11 mouse cellular contexts compared by ENCODE assay signal in genomic region chr2:167831076-167832039, GRCm38 (mm10).
DNase-seq lines count a peak whose midpoint lies in the region; ATAC-seq lines count a peak whose summit lies in the region.
"Had no signal": no experiment of that assay in that cellular context is flagged by ENCODE, and none has a peak within 500 bp of the region (broad histone marks: within the 10 kb centered on the region; RNA-seq: fewer than 3 reads in every experiment).

No protein-coding gene starts in this region.

- DNase-seq in layer of hippocampus, adult 9-11 months: peak; percentile 33
- DNase-seq in layer of hippocampus, adult 9-10 months (ENCODE audit: low spot score): no peak
- DNase-seq in urinary bladder, postnatal 14 days (ENCODE audit: low spot score): peak; percentile 62
- DNase-seq in urinary bladder, postnatal 4 days (ENCODE audit: low spot score in 2 of 2): no peak
- DNase-seq in lung, postnatal 14 days: peak; percentile 35
- DNase-seq in right cerebral cortex, postnatal 25 days: no peak
- DNase-seq: cerebellum, adult 11-12 months; kidney, postnatal 36 days had no signal

- no peak for ATAC-seq in cerebellum, adult (ENCODE audit: insufficient number of reproducible peaks, low FRiP score, low TSS enrichment)
- ATAC-seq in megakaryocyte-erythroid progenitor cell, adult 5-6 weeks (replicated peaks; ENCODE audit: low FRiP score, low TSS enrichment, poor library complexity, severe bottlenecking): no peak
- ATAC-seq: hindbrain, embryonic 16.5 days had no signal

Comparison
In these comparisons a context has a peak if more than half of its experiments do, and no peak if none do; other contexts are left out.
1. DNase-seq: peak in layer of hippocampus, adult 9-11 months (single experiment), urinary bladder, postnatal 14 days (single experiment) and lung, postnatal 14 days (single experiment); none in layer of hippocampus, adult 9-10 months (single experiment), urinary bladder, postnatal 4 days (0 of 2) and right cerebral cortex, postnatal 25 days (single experiment).